In genomic region chr11:98922851-98923711, GRCm38 (mm10) we compare ENCODE assay signal across 10 mouse cellular contexts. TPM values are rescaled to one million over a fixed set of nuclear protein-coding genes. Genes with fewer than 3 reads are reported as not detected.
DNase-seq lines count a peak whose midpoint lies in the region; ATAC-seq and TF ChIP-seq lines count a peak whose summit lies in the region.
"Not testable (repeated sequence)": the region's sequence is repeated elsewhere in the genome, so short reads cannot be mapped to it uniquely, and the experiment has no call there.
"Had no signal": no experiment of that assay in that cellular context is flagged by ENCODE, and none has a peak within 500 bp of the region (broad histone marks: within the 10 kb centered on the region; RNA-seq: fewer than 3 reads in every experiment).

No protein-coding gene starts in this region.

- peaks cover 54% of the 10 kb centered on the region for H3K4me1 ChIP-seq in forebrain, embryonic 13.5 days
- H3K4me1 ChIP-seq in heart, embryonic 14.5 days (ENCODE audit: control insufficient read depth in 2 of 2, insufficient read depth in 2 of 2, low read length in 2 of 2), result peaks cover 23 to 41% of the 10 kb centered on the region in 2 experiments
- peaks cover 12% of the 10 kb centered on the region for H3K4me1 ChIP-seq in hindbrain, postnatal 0 days (ENCODE audit: insufficient read depth, low read length)
- H3K4me1 ChIP-seq in limb, embryonic 10.5 days, result peaks cover 77% of the 10 kb centered on the region
- H3K4me1 ChIP-seq in lung, embryonic 16.5 days (replicated peaks; ENCODE audit: control insufficient read depth, insufficient read depth, low read length), result peaks cover 45% of the 10 kb centered on the region
- peaks cover 34% of the 10 kb centered on the region for H3K4me1 ChIP-seq in neural tube, embryonic 14.5 days (ENCODE audit: control insufficient read depth, insufficient read depth, low read length)

- 59% methylated on average over 16 of the region's 16 CpGs for WGBS in forebrain, embryonic 13.5 days
- 53% methylated on average over 16 of the region's 16 CpGs for WGBS in heart, embryonic 14.5 days
- WGBS in hindbrain, postnatal 0 days, result 35% methylated on average over 16 of the region's 16 CpGs
- WGBS in limb, embryonic 10.5 days, result 30% methylated on average over 16 of the region's 16 CpGs
- WGBS in lung, embryonic 16.5 days, result 34% methylated on average over 16 of the region's 16 CpGs
- WGBS in neural tube, embryonic 14.5 days, result 31% methylated on average over 16 of the region's 16 CpGs

- not testable (repeated sequence) for ATAC-seq in forebrain, embryonic 13.5 days; heart, embryonic 14.5 days (ENCODE audit: insufficient number of reproducible peaks, insufficient read depth, low FRiP score, low read depth); hindbrain, postnatal 0 days
- ATAC-seq in lung, embryonic 16.5 days (ENCODE audit: low read depth), result peak; percentile 82
- 0 out of 2 replicates have a peak, but pooled peaks have one; percentile 39 for ATAC-seq in neural tube, embryonic 14.5 days (ENCODE audit: low read depth)

- TF ChIP-seq CTCF in hindbrain, postnatal 0 days (IDR thresholded peaks at IDR 0.05; ENCODE audit: low read depth), result not testable (repeated sequence)

- H3K27ac ChIP-seq in forebrain, embryonic 13.5 days, result peak overlapping the region; percentile 31; the same call in 1 of the 2 replicates
- peak overlapping the region; percentile 9 to 21; a peak in 1 of 4 replicates for H3K27ac ChIP-seq in heart, embryonic 14.5 days (replicated peaks in 1 of 2; ENCODE audit: control insufficient read depth in 1 of 2, insufficient read depth in 1 of 2, low read depth in 2 of 2, low read length in 2 of 2)
- not testable (repeated sequence) for H3K27ac ChIP-seq in hindbrain, postnatal 0 days
- H3K27ac ChIP-seq in limb, embryonic 10.5 days, result peak overlapping the region; percentile 88
- H3K27ac ChIP-seq in lung, embryonic 16.5 days (ENCODE audit: low read length), result peak overlapping the region; percentile 97
- peak overlapping the region; percentile 18; the same call in 1 of the 2 replicates for H3K27ac ChIP-seq in neural tube, embryonic 14.5 days (ENCODE audit: low read depth, low read length)

- H3K9ac ChIP-seq in forebrain, embryonic 13.5 days; heart, embryonic 14.5 days (ENCODE audit: low read length); hindbrain, postnatal 0 days (replicated peaks; ENCODE audit: low read length); lung, embryonic 16.5 days (ENCODE audit: low read length); neural tube, embryonic 14.5 days (replicated peaks; ENCODE audit: low read depth, low read length): not testable (repeated sequence)

- H3K4me2 ChIP-seq in forebrain, embryonic 13.5 days; heart, embryonic 14.5 days (ENCODE audit: low read length); hindbrain, postnatal 0 days (ENCODE audit: low read depth, low read length); neural tube, embryonic 14.5 days (ENCODE audit: low read depth, low read length): not testable (repeated sequence)
- H3K4me2 ChIP-seq in lung, embryonic 16.5 days (ENCODE audit: low read depth, low read length), result 0 out of 2 replicates have a peak overlapping the region, but pooled peaks have one; percentile 1

- DNase-seq in 3T3-L1 (ENCODE audit: low read depth, low spot score), result peak; percentile 52
- DNase-seq in cerebellum, adult 9-10 months, result peak; percentile 32
- peak; percentile 36 for DNase-seq in hindbrain, postnatal 0 days (ENCODE audit: low spot score)
- DNase-seq in limb, embryonic 10.5 days (ENCODE audit: low spot score), result peak; percentile 62

- H3K4me3 ChIP-seq in forebrain, embryonic 13.5 days; heart, embryonic 14.5 days (ENCODE audit: control insufficient read depth in 1 of 2, insufficient read depth in 1 of 2, low read depth in 1 of 2, low read length in 2 of 2); hindbrain, postnatal 0 days (ENCODE audit: low read length); limb, embryonic 10.5 days; lung, embryonic 16.5 days (ENCODE audit: low read length); neural tube, embryonic 14.5 days (ENCODE audit: low read depth, low read length): not testable (repeated sequence)

- H3K9me3 ChIP-seq in forebrain, embryonic 13.5 days (replicated peaks); heart, embryonic 14.5 days (ENCODE audit: control insufficient read depth, low read length); hindbrain, postnatal 0 days (ENCODE audit: low read length); limb, embryonic 10.5 days (replicated peaks); lung, embryonic 16.5 days (ENCODE audit: control insufficient read depth, low read length); neural tube, embryonic 14.5 days (ENCODE audit: control insufficient read depth, low read length): not testable (repeated sequence)

- not testable (repeated sequence) for H3K27me3 ChIP-seq in forebrain, embryonic 13.5 days; heart, embryonic 14.5 days (ENCODE audit: control insufficient read depth, insufficient read depth, low read length); hindbrain, postnatal 0 days (ENCODE audit: insufficient read depth, low read length); limb, embryonic 10.5 days (ENCODE audit: low read depth, poor library complexity, severe bottlenecking); lung, embryonic 16.5 days (ENCODE audit: control insufficient read depth, insufficient read depth, low read depth, low read length); neural tube, embryonic 14.5 days (ENCODE audit: control insufficient read depth, insufficient read depth, low read length)

- peaks cover 32% of the 10 kb centered on the region for H3K36me3 ChIP-seq in forebrain, embryonic 13.5 days (ENCODE audit: poor library complexity, severe bottlenecking)
- peaks cover 29% of the 10 kb centered on the region for H3K36me3 ChIP-seq in heart, embryonic 14.5 days (ENCODE audit: control insufficient read depth, insufficient read depth, low read length)
- not testable (repeated sequence) for H3K36me3 ChIP-seq in hindbrain, postnatal 0 days (ENCODE audit: insufficient read depth, low read length); neural tube, embryonic 14.5 days (ENCODE audit: control insufficient read depth, insufficient read depth, low read length)
- H3K36me3 ChIP-seq in limb, embryonic 10.5 days, result peaks cover 49% of the 10 kb centered on the region
- H3K36me3 ChIP-seq in lung, embryonic 16.5 days (ENCODE audit: control insufficient read depth, insufficient read depth, low read length), result peaks cover 14% of the 10 kb centered on the region

RNA-seq across cellular contexts. Expression of gene Rara, which starts 4.5 kb away (rescaled TPM):
- 8.7 and 10.2 TPM in 2 replicates for polyA plus RNA-seq in forebrain, embryonic 13.5 days (2015; fragmentation: Nextera tagmentation; extraction: Ambion mirVana)
- 31.4 and 33.4 TPM in 2 replicates for polyA plus RNA-seq in heart, embryonic 14.5 days (2014; fragmentation: Nextera tagmentation; extraction: Ambion mirVana)
- 16.9 and 19.2 TPM in 2 replicates for total RNA-seq in hindbrain, postnatal 0 days (2014; rRNA removed)
- polyA plus RNA-seq in hindbrain, postnatal 0 days (2015; fragmentation: Nextera tagmentation; extraction: Ambion mirVana), result 8.1 and 9.5 TPM in 2 replicates
- 38.4 and 43.7 TPM in 2 replicates for polyA plus RNA-seq in limb, embryonic 10.5 days (2016; fragmentation: Nextera tagmentation; extraction: Ambion mirVana)
- polyA plus RNA-seq in lung, embryonic 16.5 days (2015; fragmentation: Nextera tagmentation; extraction: Ambion mirVana), result 35.4 and 37.2 TPM in 2 replicates
- 22.1 and 22.3 TPM in 2 replicates for polyA plus RNA-seq in neural tube, embryonic 14.5 days (2014; fragmentation: Nextera tagmentation; extraction: Ambion mirVana)

RNA-seq across cellular contexts. Expression of gene Cdc6, which starts 15.5 kb away (rescaled TPM):
- 23.0 and 26.9 TPM in 2 replicates for polyA plus RNA-seq in forebrain, embryonic 13.5 days (2015; fragmentation: Nextera tagmentation; extraction: Ambion mirVana)
- 15.6 and 17.5 TPM in 2 replicates for polyA plus RNA-seq in heart, embryonic 14.5 days (2014; fragmentation: Nextera tagmentation; extraction: Ambion mirVana)
- 2.5 and 4.6 TPM in 2 replicates for total RNA-seq in hindbrain, postnatal 0 days (2014; rRNA removed)
- polyA plus RNA-seq in hindbrain, postnatal 0 days (2015; fragmentation: Nextera tagmentation; extraction: Ambion mirVana), result 3.0 and 3.4 TPM in 2 replicates
- 69.9 and 79.5 TPM in 2 replicates for polyA plus RNA-seq in limb, embryonic 10.5 days (2016; fragmentation: Nextera tagmentation; extraction: Ambion mirVana)
- 34.0 and 38.3 TPM in 2 replicates for polyA plus RNA-seq in lung, embryonic 16.5 days (2015; fragmentation: Nextera tagmentation; extraction: Ambion mirVana)
- 2.1 and 2.8 TPM in 2 replicates for polyA plus RNA-seq in neural tube, embryonic 14.5 days (2014; fragmentation: Nextera tagmentation; extraction: Ambion mirVana)

RNA-seq across cellular contexts. Expression of gene Wipf2, which starts 59.6 kb away (rescaled TPM):
- 5.0 and 5.4 TPM in 2 replicates for polyA plus RNA-seq in forebrain, embryonic 13.5 days (2015; fragmentation: Nextera tagmentation; extraction: Ambion mirVana)
- 3.1 and 3.2 TPM in 2 replicates for polyA plus RNA-seq in heart, embryonic 14.5 days (2014; fragmentation: Nextera tagmentation; extraction: Ambion mirVana)
- 8.1 and 10.4 TPM in 2 replicates for total RNA-seq in hindbrain, postnatal 0 days (2014; rRNA removed)
- 3.5 and 3.7 TPM in 2 replicates for polyA plus RNA-seq in hindbrain, postnatal 0 days (2015; fragmentation: Nextera tagmentation; extraction: Ambion mirVana)
- 5.4 and 6.2 TPM in 2 replicates for polyA plus RNA-seq in limb, embryonic 10.5 days (2016; fragmentation: Nextera tagmentation; extraction: Ambion mirVana)
- 4.6 and 4.8 TPM in 2 replicates for polyA plus RNA-seq in lung, embryonic 16.5 days (2015; fragmentation: Nextera tagmentation; extraction: Ambion mirVana)
- 5.2 and 5.7 TPM in 2 replicates for polyA plus RNA-seq in neural tube, embryonic 14.5 days (2014; fragmentation: Nextera tagmentation; extraction: Ambion mirVana)

RNA-seq across cellular contexts. Expression of gene Gjd3, which starts 59.7 kb away (rescaled TPM):
- 0.21 TPM in 1 of 2 replicates, not detected in the other for polyA plus RNA-seq in forebrain, embryonic 13.5 days (2015; fragmentation: Nextera tagmentation; extraction: Ambion mirVana)
- polyA plus RNA-seq in heart, embryonic 14.5 days (2014; fragmentation: Nextera tagmentation; extraction: Ambion mirVana), result 1.00 and 2.3 TPM in 2 replicates
- 0.75 and 5.0 TPM in 2 replicates for total RNA-seq in hindbrain, postnatal 0 days (2014; rRNA removed)
- 4.8 and 5.9 TPM in 2 replicates for polyA plus RNA-seq in hindbrain, postnatal 0 days (2015; fragmentation: Nextera tagmentation; extraction: Ambion mirVana)
- polyA plus RNA-seq in limb, embryonic 10.5 days (2016; fragmentation: Nextera tagmentation; extraction: Ambion mirVana), result 0.24 and 0.29 TPM in 2 replicates
- polyA plus RNA-seq in lung, embryonic 16.5 days (2015; fragmentation: Nextera tagmentation; extraction: Ambion mirVana), result 0.31 TPM in 1 of 2 replicates, not detected in the other
- polyA plus RNA-seq in neural tube, embryonic 14.5 days (2014; fragmentation: Nextera tagmentation; extraction: Ambion mirVana), result 0.89 and 2.2 TPM in 2 replicates
- total RNA-seq: gastrocnemius, postnatal 36 days; neutrophil, adult 5-6 weeks had no signal
